Mouse (Mus musculus) heart, embryonic 16.5 days (tissue): ENCODE measurements at regions not wholly inside any gene's neighbourhood (a gene's known extent, or its start where the extent isn't known, plus 50 kb on each side); places are given as distances from the start of the nearest gene placed in this dataset.

ENCODE experiments used
- ATAC-seq: fragments of 200-750 bp; cut with Nextera tagmentation; replicated peaks from 2 replicates; pipeline ENCODE4 v1.8.0; 2017; ENCODE audit warnings: moderate number of reproducible peaks; ENCODE audit not compliant: insufficient read depth, low FRiP score; ENCODE audit errors: extremely low read depth
- H3K27ac ChIP-seq: fragments of 300-500 bp; sonication (generic); 2 replicates; pipeline ENCODE4 v1.5.1; 2014; ENCODE audit warnings: mild to moderate bottlenecking, low read length, control low read depth, moderate library complexity
- H3K27me3 ChIP-seq: fragments of 300-500 bp; sonication (generic); 2 replicates; pipeline ENCODE4 v1.6.1; 2014; ENCODE audit warnings: low read length, mixed read lengths; ENCODE audit not compliant: control insufficient read depth, insufficient read depth
- H3K36me3 ChIP-seq: fragments of 300-500 bp; sonication (generic); 2 replicates; pipeline ENCODE4 v1.6.1; 2014; ENCODE audit not compliant: control insufficient read depth, insufficient read depth
- H3K4me1 ChIP-seq: fragments of 300-500 bp; sonication (generic); 2 replicates; pipeline ENCODE4 v1.6.1; 2014; ENCODE audit warnings: low read length, mixed read lengths; ENCODE audit not compliant: control insufficient read depth, insufficient read depth
- H3K4me2 ChIP-seq: fragments of 300-500 bp; sonication (generic); 2 replicates; pipeline ENCODE4 v1.6.1; 2014; ENCODE audit warnings: low read depth, mild to moderate bottlenecking, control low read depth, low read length
- H3K4me3 ChIP-seq: fragments of 300-500 bp; sonication (generic); 2 replicates; pipeline ENCODE4 v1.5.1; 2014; ENCODE audit warnings: mild to moderate bottlenecking, control low read depth, low read length
- H3K9ac ChIP-seq: fragments of 300-500 bp; sonication (generic); 2 replicates; pipeline ENCODE4 v1.6.1; 2014; ENCODE audit warnings: low read length, control low read depth
- H3K9me3 ChIP-seq: fragments of 300-500 bp; sonication (generic); replicated peaks from 2 replicates; pipeline ENCODE4 v1.6.1; 2016; ENCODE audit warnings: low read length; ENCODE audit not compliant: control insufficient read depth
- WGBS: fragments of 180-500 bp; shearing (Covaris S2); extraction: QIAGEN DNeasy Blood & Tissue Kit; methylation state at CpG from one replicate; pipeline ENCODE4 v1.1.7; 2014; 5-methylcytosine and 5-hydroxymethylcytosine counted together

- Histone ChIP-seq H3K9me3 (peaks cover 2% of the 10 kb centered on the region; the same call in 1 of the 2 replicates), H3K27me3 (no peaks in the 10 kb centered on the region), H3K27ac (no peak overlapping the region), H3K4me2 (no peak overlapping the region), H3K9ac (no peak overlapping the region), H3K36me3 (no peaks in the 10 kb centered on the region), H3K4me1 (no peaks in the 10 kb centered on the region), H3K4me3 (no peak overlapping the region)
- no peak for ATAC-seq
Observed at GRCm38 (mm10) chr13:82187196-82187595, 404.3 kb downstream of the Cetn3 start.

DNA sequence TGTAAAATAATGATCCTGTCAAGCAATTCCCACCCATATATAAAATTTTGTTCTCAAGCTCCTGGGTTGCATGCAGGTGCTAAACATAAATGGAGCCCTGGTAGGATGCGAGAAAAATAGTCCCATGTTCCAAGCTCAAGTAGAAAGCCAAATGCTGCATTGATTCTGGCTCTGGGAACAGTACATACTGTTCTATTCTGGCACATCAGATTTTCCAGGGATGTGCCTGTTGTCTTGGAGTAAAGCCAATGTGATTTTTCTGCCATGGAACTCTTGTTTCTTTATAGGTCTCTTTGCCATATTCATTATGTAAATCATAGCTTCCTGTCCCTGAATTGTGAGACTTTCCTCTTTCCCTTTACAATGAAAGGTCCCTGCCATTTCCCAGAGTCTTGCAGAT, 417.9 kb downstream of the Cetn3 start:
- H3K4me1 ChIP-seq, result no peaks in the 10 kb centered on the region
- no peaks in the 10 kb centered on the region for H3K36me3 ChIP-seq
- no peak for ATAC-seq
- no peak overlapping the region for H3K27ac ChIP-seq
- 80% methylated on average over 1 of the region's 1 CpGs for WGBS
- H3K9me3 ChIP-seq, result no peaks in the 10 kb centered on the region
- no peak overlapping the region for H3K4me2 ChIP-seq
- no peaks in the 10 kb centered on the region for H3K27me3 ChIP-seq
- H3K9ac ChIP-seq, result no peak overlapping the region
- H3K4me3 ChIP-seq, result no peak overlapping the region

DNA sequence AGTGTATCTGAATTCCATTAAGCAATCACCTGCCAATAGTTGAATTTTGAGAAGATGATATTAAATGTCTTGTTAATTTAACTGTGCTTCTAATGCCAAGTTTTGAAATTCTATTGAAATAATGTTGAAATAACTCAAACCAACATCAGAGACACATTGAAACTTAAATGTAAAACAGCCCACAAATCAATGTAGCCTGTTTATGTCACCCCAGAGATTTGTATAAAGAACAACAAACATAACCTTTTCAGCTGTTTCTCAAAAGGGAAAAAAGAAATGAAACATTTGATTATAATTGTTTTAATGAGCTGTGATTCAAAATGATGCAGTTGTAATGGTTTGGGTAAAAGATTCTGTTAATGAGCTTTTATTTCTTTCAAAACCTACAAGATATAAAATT, 442.6 kb downstream of the Cetn3 start:
- Histone ChIP-seq H3K27ac (no peak overlapping the region), H3K4me3 (no peak overlapping the region), H3K4me2 (no peak overlapping the region), H3K36me3 (no peaks in the 10 kb centered on the region), H3K27me3 (no peaks in the 10 kb centered on the region), H3K4me1 (no peaks in the 10 kb centered on the region), H3K9ac (no peak overlapping the region), H3K9me3 (no peaks in the 10 kb centered on the region)
- no peak for ATAC-seq

- Histone ChIP-seq H3K4me1 (no peaks in the 10 kb centered on the region), H3K27me3 (no peaks in the 10 kb centered on the region), H3K4me3 (no peak overlapping the region), H3K4me2 (no peak overlapping the region), H3K9ac (no peak overlapping the region), H3K36me3 (no peaks in the 10 kb centered on the region), H3K9me3 (no peaks in the 10 kb centered on the region), H3K27ac (no peak overlapping the region)
- 75% methylated on average over 2 of the region's 2 CpGs for WGBS
- no peak for ATAC-seq
Observed at GRCm38 (mm10) chr13:82233901-82234300, 451.0 kb downstream of the Cetn3 start.

DNA sequence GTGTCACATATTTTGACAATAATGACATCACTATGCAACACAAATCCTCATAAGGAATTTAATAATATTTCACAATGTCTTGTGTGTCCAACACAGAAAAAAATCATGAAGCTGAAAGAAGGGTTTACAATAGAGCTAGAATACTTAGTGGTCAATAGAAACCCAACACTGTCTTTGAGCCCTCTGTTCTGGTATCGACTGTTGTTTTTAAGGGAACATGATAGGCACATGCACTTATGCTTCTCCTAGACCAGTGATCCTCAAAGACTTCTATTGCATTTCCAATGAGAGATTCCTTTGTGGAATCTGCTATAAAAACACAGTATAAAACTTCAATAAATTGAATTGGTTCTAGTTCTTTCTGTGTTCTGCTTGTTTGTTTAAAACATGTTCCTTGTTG, 463.4 kb downstream of the Cetn3 start:
- no peak overlapping the region for H3K9ac ChIP-seq
- H3K27me3 ChIP-seq, result no peaks in the 10 kb centered on the region
- H3K9me3 ChIP-seq, result no peaks in the 10 kb centered on the region
- H3K4me2 ChIP-seq, result no peak overlapping the region
- WGBS, result 76% methylated on average over 1 of the region's 1 CpGs
- H3K4me1 ChIP-seq, result no peaks in the 10 kb centered on the region
- no peak overlapping the region for H3K4me3 ChIP-seq
- no peaks in the 10 kb centered on the region for H3K36me3 ChIP-seq
- no peak for ATAC-seq
- no peak overlapping the region for H3K27ac ChIP-seq

GRCm38 (mm10) chr13:82250361-82250760, 467.5 kb downstream of the Cetn3 start:
- Histone ChIP-seq H3K9ac (no peak overlapping the region), H3K27ac (no peak overlapping the region), H3K4me2 (no peak overlapping the region), H3K36me3 (no peaks in the 10 kb centered on the region), H3K27me3 (no peaks in the 10 kb centered on the region), H3K4me1 (no peaks in the 10 kb centered on the region), H3K9me3 (peaks cover 3% of the 10 kb centered on the region; the same call in 1 of the 2 replicates), H3K4me3 (no peak overlapping the region)
- WGBS, result 93% methylated on average over 6 of the region's 6 CpGs
- no peak for ATAC-seq

- H3K4me2 ChIP-seq, result no peak overlapping the region
- peak overlapping the region; percentile 48 for H3K27ac ChIP-seq
- no peaks in the 10 kb centered on the region for H3K36me3 ChIP-seq
- no peaks in the 10 kb centered on the region for H3K27me3 ChIP-seq
- H3K9ac ChIP-seq, result no peak overlapping the region
- WGBS, result 69% methylated on average over 1 of the region's 1 CpGs
- peak; percentile 41; the same call in 1 of the 2 replicates for ATAC-seq
- no peak overlapping the region for H3K4me3 ChIP-seq
- no peaks in the 10 kb centered on the region for H3K4me1 ChIP-seq
- H3K9me3 ChIP-seq, result no peaks in the 10 kb centered on the region
Observed at GRCm38 (mm10) chr13:82258491-82258935, 475.6 kb downstream of the Cetn3 start.

DNA sequence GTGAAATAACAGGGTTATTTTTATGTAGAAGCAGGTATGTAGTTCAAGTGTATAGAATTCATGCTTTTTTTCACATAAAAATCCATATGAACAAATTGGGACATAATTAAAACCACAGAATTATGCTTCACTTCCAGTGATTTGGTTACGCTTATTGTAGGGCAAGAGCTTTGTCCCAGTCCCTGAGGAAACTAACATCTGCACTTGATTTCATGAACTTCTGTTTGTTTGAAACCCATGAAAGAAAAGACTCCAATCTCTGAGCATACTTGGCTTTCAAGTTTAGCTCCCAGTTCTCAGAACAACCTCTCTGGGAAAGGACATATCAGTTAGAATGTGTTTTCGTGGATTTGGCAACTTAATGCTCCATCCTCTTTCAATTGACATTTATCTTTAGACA, 481.4 kb downstream of the Cetn3 start:
- WGBS, result 80% methylated on average over 2 of the region's 2 CpGs
- H3K4me3 ChIP-seq, result no peak overlapping the region
- no peaks in the 10 kb centered on the region for H3K27me3 ChIP-seq
- no peak overlapping the region for H3K9ac ChIP-seq
- ATAC-seq, result no peak
- H3K27ac ChIP-seq, result no peak overlapping the region
- no peaks in the 10 kb centered on the region for H3K4me1 ChIP-seq
- no peaks in the 10 kb centered on the region for H3K36me3 ChIP-seq
- H3K9me3 ChIP-seq, result no peaks in the 10 kb centered on the region
- no peak overlapping the region for H3K4me2 ChIP-seq

DNA sequence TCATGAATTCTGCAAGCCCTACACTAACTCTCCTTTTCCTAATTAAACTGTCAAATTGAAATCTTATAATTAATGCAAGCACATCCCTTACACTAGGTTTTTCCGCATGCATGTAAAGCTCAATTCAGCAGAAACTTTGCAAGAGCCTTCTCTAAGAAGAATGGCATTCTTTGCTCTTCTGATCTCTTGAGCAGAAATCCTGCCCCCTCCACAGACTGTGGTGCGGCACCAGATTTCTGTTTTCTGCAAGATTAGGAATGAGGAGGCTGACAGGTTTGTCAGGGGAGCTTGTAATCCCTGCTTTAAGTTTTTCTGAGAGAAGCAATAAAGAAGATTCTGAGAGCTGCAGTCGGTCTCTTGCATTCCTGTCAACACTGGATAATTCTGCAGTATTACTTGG, 482.3 kb downstream of the Cetn3 start:
- no peaks in the 10 kb centered on the region for H3K4me1 ChIP-seq
- no peaks in the 10 kb centered on the region for H3K9me3 ChIP-seq
- H3K27ac ChIP-seq, result no peak overlapping the region
- H3K4me3 ChIP-seq, result no peak overlapping the region
- no peaks in the 10 kb centered on the region for H3K27me3 ChIP-seq
- ATAC-seq, result no peak
- H3K36me3 ChIP-seq, result no peaks in the 10 kb centered on the region
- H3K4me2 ChIP-seq, result no peak overlapping the region
- H3K9ac ChIP-seq, result no peak overlapping the region
- 49% methylated on average over 3 of the region's 3 CpGs for WGBS

GRCm38 (mm10) chr13:82265736-82266135, 482.9 kb downstream of the Cetn3 start:
- ATAC-seq, result no peak; the same call in 1 of the 2 replicates
- no peak overlapping the region for H3K9ac ChIP-seq

More at GRCm38 (mm10) chr13:82265736-82266135, 482.9 kb downstream of the Cetn3 start:
- Histone ChIP-seq H3K4me3 (no peak overlapping the region), H3K4me1 (no peaks in the 10 kb centered on the region), H3K27ac (no peak overlapping the region), H3K36me3 (no peaks in the 10 kb centered on the region), H3K4me2 (no peak overlapping the region), H3K9me3 (no peaks in the 10 kb centered on the region), H3K27me3 (no peaks in the 10 kb centered on the region)
- 56% methylated on average over 2 of the region's 2 CpGs for WGBS
